Mouse (Mus musculus) testis, adult 2 months (tissue): ENCODE results near the gene 3110021N24Rik.
A peak's percentile ranks its signal among the peaks of the same experiment; 100 is the strongest.

Experiments
- CTCF ChIP-seq: fragments of 200-500 bp; IDR thresholded peaks from 2 replicates; pipeline ENCODE4 v1.5.1; 2012; ENCODE audit warnings: low read depth, mild to moderate bottlenecking, inconsistent platforms, low read length, moderate library complexity; ENCODE audit not compliant: control insufficient read depth, insufficient read depth, insufficient replicate concordance
- POLR2A ChIP-seq: fragments of 200-500 bp; IDR thresholded peaks from 2 replicates; pipeline ENCODE4 v1.6.1; 2012; ENCODE audit warnings: low read depth, mild to moderate bottlenecking, inconsistent platforms, low read length, moderate library complexity; ENCODE audit not compliant: control insufficient read depth

- no peak for TF ChIP-seq POLR2A
- TF ChIP-seq CTCF, result peak; percentile 49; the same call in 1 of the 2 replicates
Measured at GRCm38 (mm10) chr4:108798083-108798830, 78.8 kb downstream of the 3110021N24Rik start.
